In the genomic region with DNA sequence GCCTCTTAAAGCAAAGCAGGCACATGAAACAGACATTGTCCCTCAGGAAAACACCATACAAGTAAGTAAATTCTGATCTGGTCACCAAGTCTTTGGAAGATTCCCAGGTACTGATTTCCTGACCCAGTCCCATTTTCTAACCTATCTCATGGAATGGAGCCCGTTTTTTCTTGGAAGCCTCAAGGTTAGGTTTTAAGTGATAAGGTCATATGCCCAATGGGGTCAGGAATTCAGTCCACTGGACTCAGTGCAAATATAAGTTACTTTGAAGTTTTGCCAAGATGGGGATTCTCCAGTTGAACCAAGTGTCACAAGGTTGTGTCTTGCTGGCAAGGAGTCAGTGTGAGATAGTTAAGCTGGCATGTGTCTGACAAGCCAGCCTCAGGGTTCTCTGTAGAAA, we compare ENCODE assay signal across 14 mouse cellular contexts. TPM values are rescaled to one million over a fixed set of nuclear protein-coding genes. Genes with fewer than 3 reads are reported as not detected.
"Had no signal": no experiment of that assay in that cellular context is flagged by ENCODE, and none has a peak within 500 bp of the region (broad histone marks: within the 10 kb centered on the region; RNA-seq: fewer than 3 reads in every experiment).

No protein-coding gene starts in this region.

- H3K4me2 ChIP-seq: liver, embryonic 12.5 days; lung, embryonic 15.5 days; neural tube, embryonic 15.5 days had no signal

- ATAC-seq: liver, embryonic 12.5 days had no signal

- DNase-seq: kidney, postnatal 25 days; midbrain, embryonic 14.5 days; right cerebral cortex, postnatal 4 days; spleen, adult 18-20 months; thymus, adult 18-20 months; thymus, postnatal 14 days had no signal

- H3K9me3 ChIP-seq: limb, embryonic 10.5 days; liver, embryonic 12.5 days; lung, embryonic 15.5 days; neural tube, embryonic 15.5 days had no signal

- H3K27ac ChIP-seq: left cerebral cortex, adult 2 months; limb, embryonic 10.5 days; liver, embryonic 12.5 days; lung, embryonic 15.5 days; neural tube, embryonic 15.5 days had no signal

- H3K9ac ChIP-seq: liver, embryonic 12.5 days; lung, embryonic 15.5 days; neural tube, embryonic 15.5 days had no signal

- H3K27me3 ChIP-seq: liver, embryonic 12.5 days; lung, embryonic 15.5 days had no signal

- H3K4me3 ChIP-seq: left cerebral cortex, adult 2 months; limb, embryonic 10.5 days; liver, embryonic 12.5 days; lung, embryonic 15.5 days; myocyte; neural tube, embryonic 15.5 days had no signal

- H3K4me1 ChIP-seq: limb, embryonic 10.5 days; lung, embryonic 15.5 days; neural tube, embryonic 15.5 days had no signal

RNA-seq across cellular contexts. Expression of gene Csrp3, which starts 23.2 kb away (rescaled TPM):
- total RNA-seq: layer of hippocampus, postnatal 25 days; left cerebral cortex, adult 2 months; left cerebral cortex, postnatal 14 days had no signal
